Mouse (Mus musculus) myocyte (in vitro differentiated cells): ENCODE measurements around the gene Shc3.

Source experiments
- E2F4 ChIP-seq: IDR thresholded peaks from one replicate; pipeline ENCODE4 v1.6.1; 2011; ENCODE audit warnings: mild to moderate bottlenecking, control low read depth, moderate library complexity; ENCODE audit not compliant: insufficient read depth
- MAX ChIP-seq: IDR thresholded peaks from one replicate; pipeline ENCODE4 v1.6.1; 2011; ENCODE audit warnings: low read depth, mild to moderate bottlenecking, control low read depth
- MYOD1 ChIP-seq, 3 experiments: IDR thresholded peaks; one replicate each; pipeline ENCODE4 v1.6.1; 2011; ENCODE audit warnings: control low read depth in 2 of 3, low read depth in 2 of 3, mild to moderate bottlenecking in 2 of 3, moderate library complexity in 1 of 3; ENCODE audit not compliant: insufficient read length in 2 of 3, control insufficient read depth in 1 of 3
- POLR2A ChIP-seq: IDR thresholded peaks from one replicate; pipeline ENCODE4 v1.6.1; 2011; ENCODE audit warnings: low read depth, mild to moderate bottlenecking, control low read depth, moderate library complexity; ENCODE audit not compliant: insufficient read length
- POLR2AphosphoS2 ChIP-seq: IDR thresholded peaks from one replicate; pipeline ENCODE4 v1.6.1; 2011; ENCODE audit warnings: low read depth, control low read depth; ENCODE audit not compliant: insufficient read length
- SRF ChIP-seq: IDR thresholded peaks from one replicate; pipeline ENCODE4 v1.6.1; 2011; ENCODE audit warnings: low read depth; ENCODE audit not compliant: control insufficient read depth, insufficient read length
- TCF12 ChIP-seq: IDR thresholded peaks from one replicate; pipeline ENCODE4 v1.6.1; 2011; ENCODE audit warnings: mild to moderate bottlenecking, control low read depth; ENCODE audit not compliant: poor library complexity, insufficient read depth, severe bottlenecking
- TCF3 ChIP-seq: IDR thresholded peaks from one replicate; pipeline ENCODE4 v1.6.1; 2011; ENCODE audit warnings: low read depth, control low read depth; ENCODE audit not compliant: insufficient read length
- USF1 ChIP-seq: IDR thresholded peaks from one replicate; pipeline ENCODE4 v1.6.1; 2011; ENCODE audit warnings: low read depth, mild to moderate bottlenecking, control low read depth, moderate library complexity

GRCm38 (mm10) chr13:51568501-51568901, 718 bp downstream of the Shc3 start:
- no peak for TF ChIP-seq MAX
- TF ChIP-seq E2F4 = no peak
- TF ChIP-seq TCF12 = no peak
- no peak for TF ChIP-seq MYOD1 (IDR thresholded peaks at IDR 0.05; ENCODE audit: control insufficient read depth in 1 of 3, insufficient read length in 2 of 3, low read depth in 2 of 3)
- TF ChIP-seq TCF3 = no peak
- TF ChIP-seq POLR2A = no peak
- TF ChIP-seq USF1 = no peak
- TF ChIP-seq SRF = no peak
- no peak for TF ChIP-seq POLR2AphosphoS2
